Mouse (Mus musculus): ENCODE measurements around the gene Cacna1i.

DNA sequence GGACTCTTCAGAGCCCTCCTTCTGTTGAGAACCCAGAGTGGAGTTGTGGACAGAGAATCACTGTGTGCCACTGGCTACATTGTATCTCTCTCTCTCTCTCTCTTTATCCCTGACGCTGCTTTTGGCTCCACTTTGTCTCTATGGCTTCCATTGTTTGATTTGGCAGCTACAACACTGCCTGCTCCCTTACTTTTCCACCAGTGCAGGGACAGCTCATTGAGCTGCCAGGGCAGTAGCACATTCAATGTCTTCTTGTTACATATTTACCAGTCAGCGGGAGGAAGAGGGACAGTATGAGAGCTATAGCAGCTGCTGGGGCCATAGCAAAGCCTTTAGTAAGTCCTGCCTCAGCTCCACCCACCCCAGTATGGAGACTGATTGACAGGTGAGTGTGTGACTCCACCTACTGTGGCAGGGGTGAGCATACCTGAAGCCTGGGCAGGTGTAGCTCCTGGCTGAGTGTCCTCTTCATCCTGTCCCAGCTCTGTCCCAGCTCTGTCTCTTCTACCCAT lies 114.4 kb downstream of the Cacna1i start:
- TF ChIP-seq EP300 (IDR thresholded peaks at IDR 0.05; ENCODE audit: insufficient read depth, low read depth, low read length) (no peak), POLR2A (IDR thresholded peaks at IDR 0.05; ENCODE audit: insufficient read depth, low read length) (no peak), CTCF (IDR thresholded peaks at IDR 0.05; ENCODE audit: low read depth, low read length) (no peak)

All from ES-Bruce4 (cell line).